Mouse (Mus musculus) ES-Bruce4 (cell line): ENCODE measurements around the gene Ddx28.

Experiments
- CTCF ChIP-seq: IDR thresholded peaks from one replicate; pipeline ENCODE4 v1.8.1; 2011; ENCODE audit warnings: low read depth, low read length
- EP300 ChIP-seq: IDR thresholded peaks from 2 replicates; pipeline ENCODE4 v1.6.1; 2011; ENCODE audit warnings: low read depth, low read length; ENCODE audit not compliant: insufficient read depth

DNA sequence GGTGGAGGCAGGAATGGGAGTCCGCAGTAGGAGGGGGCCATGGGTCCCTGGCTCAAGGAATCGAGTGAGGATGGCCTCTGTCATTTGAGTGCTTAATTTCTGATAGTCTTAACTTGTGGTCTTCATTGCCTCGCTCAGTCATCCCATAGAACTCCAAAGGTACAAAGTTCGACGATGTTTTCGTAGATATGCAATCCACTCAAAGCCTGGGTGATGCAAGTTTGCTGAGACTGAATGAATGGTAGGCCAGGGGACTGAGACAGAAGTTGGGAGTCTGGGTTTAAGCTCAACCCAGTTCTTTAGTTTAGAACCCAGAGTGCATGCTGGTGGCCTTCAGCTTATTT, at the start of gene Ddx28:
- TF ChIP-seq CTCF, result no peak
- no peak for TF ChIP-seq EP300
